Mouse (Mus musculus) CD8-positive naive resting alpha-beta T cell, adult 2 months (primary cell): ENCODE results near the gene Olfr1499.
"Not testable (repeated sequence)": the region's sequence is repeated elsewhere in the genome, so short reads cannot be mapped to it uniquely, and the experiment has no call there.

Source experiments
- DNase-seq, 2 experiments: peaks; one replicate each; pipeline ENCODE4 v3.0.0; 2022; ENCODE audit warnings: low read depth in 2 of 2, low spot score in 2 of 2

The Olfr1499 gene

DNA sequence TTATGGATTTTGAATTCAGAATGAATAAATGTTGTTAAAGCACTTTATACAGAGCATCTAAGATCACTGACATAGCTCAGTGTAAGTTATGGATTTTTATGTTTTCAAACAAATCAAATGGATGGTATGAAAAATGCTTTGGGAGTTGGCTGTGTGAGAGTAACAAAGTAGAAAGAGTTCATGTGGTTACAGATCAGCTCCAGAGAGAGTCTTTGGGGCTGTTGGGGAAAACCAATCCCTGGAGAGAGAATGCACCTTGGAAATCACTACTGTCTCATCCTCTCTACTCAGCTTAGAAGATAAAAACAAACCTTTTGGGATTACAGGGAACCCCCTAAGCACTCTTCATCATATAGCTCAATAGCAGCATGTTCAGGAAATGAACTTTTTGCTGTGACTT is at the start of gene Olfr1499:
Gene Olfr1499, minus strand, starts transcription at position 101 of the 400 bp plus-strand sequence.
- no peak for DNase-seq

DNA sequence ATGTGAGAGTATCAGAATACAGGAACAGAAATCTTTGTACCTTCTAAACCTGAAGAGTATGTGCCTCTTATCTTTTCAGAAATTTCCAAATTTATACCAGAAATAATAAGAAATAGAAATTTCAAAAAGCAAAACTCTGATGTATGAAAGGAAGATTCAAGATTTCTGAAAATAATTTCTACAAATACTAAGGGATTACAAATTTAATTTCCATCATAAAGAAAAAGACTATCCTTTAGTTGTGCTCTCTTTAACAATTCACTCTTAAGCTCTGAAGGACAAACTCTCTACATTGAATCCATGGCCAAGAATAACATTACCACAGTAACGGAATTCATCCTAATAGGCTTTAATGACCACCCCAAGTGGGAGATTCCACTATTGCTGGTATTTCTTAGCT is 42.2 kb upstream of the Olfr1499 start, which contains the start of gene Olfr1502:
Gene Olfr1502, plus strand, starts transcription at position 301 of the 400 bp plus-strand sequence.
- no peak for DNase-seq

DNA sequence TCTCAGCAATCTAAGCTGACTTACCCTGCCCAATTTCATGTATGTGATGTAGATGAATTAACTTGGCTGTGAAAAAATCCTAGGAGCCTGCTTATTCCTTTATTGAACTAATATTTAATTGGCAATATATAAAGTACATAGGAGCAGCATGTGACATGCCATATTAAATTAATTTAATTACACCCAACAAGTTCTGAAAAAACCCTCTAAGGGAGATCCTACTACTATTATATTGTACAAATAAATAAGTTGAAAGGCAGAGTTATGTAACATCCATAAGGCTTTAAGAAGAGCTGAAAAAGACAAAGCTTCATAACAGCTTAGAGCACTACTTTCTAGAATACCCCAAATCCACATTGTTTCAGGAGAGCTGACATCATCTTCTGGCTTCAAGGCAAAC is 31.3 kb upstream of the Olfr1499 start, which contains the start of gene Olfr1501:
Gene Olfr1501, minus strand, starts transcription at position 101 of the 400 bp plus-strand sequence.
- not testable (repeated sequence) for DNase-seq

DNA sequence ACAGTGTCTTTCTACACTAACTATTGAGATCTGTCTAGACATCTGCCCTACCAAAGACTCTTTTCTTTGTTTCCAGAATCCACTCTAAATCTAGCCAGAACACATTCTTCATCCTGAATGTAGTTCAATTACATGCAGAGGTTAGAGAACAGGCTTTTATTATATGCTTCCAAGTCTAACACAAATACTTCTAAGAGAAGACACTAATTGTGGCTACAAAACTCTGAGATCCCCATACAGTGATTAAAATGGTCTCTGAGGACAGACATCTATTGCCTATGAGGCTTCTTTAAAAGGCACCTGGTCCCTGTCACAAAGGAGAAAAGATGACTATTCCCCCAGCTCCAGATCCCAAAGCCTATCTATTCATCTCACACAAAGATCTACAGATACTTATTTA is 11.1 kb upstream of the Olfr1499 start, which contains the start of gene Olfr1500:
Gene Olfr1500, minus strand, starts transcription at position 101 of the 400 bp plus-strand sequence.
- no peak for DNase-seq

DNA sequence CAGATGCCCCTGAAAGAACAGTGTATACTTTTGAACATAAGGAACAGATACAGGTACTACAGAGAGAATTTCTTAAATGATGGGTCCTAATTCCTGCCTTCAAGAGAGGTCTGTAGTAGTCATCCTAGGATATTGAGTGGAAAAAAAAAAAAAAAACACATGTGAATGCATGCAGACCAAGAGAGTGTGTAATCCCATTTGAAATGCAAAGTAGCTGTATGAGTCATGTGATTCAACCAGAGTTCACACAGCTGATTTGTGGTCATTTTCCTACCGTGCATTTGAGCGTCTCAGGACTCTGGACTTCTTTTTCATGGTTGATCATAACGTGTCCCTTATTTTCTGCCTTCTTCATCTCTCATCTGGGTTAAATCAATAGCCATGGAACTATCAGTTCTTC is 9.2 kb upstream of the Olfr1499 start:
- no peak for DNase-seq

GRCm38 (mm10) chr19:13820847-13821246 is 1.6 kb upstream of the Olfr1499 start:
- DNase-seq: no peak

GRCm38 (mm10) chr19:13818827-13819226 is 420 bp downstream of the Olfr1499 start:
- DNase-seq: no peak

DNA sequence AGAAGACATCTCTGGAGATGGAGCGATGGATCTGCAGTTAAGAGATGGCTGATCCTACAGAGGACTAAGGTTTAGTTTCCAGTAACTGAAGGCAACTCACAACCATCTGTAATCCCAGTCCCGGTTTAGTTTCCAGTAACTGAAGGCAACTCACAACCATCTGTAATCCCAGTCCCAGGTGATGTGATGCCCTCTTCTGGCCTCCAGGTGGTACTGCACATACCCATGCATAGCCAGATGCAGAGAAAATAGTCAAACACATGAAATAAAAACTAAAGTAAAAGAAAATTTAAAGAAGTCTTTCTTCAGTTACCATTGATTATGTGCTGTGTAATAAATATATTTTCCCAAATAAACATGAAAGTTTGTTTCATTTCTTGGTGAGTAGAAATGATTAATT is 6.4 kb downstream of the Olfr1499 start:
- no peak for DNase-seq

GRCm38 (mm10) chr19:13805486-13805885 is 13.8 kb downstream of the Olfr1499 start:
- not testable (repeated sequence) for DNase-seq

GRCm38 (mm10) chr19:13798102-13798501 is 21.1 kb downstream of the Olfr1499 start, which contains the start of gene Olfr1497:
TSS of gene Olfr1497 (minus strand) at chr19:13798202.
- DNase-seq: no peak

GRCm38 (mm10) chr19:13777578-13777977 is 41.7 kb downstream of the Olfr1499 start, which contains the start of gene Olfr1496:
TSS of gene Olfr1496 (plus strand) at chr19:13777878.
- no peak for DNase-seq

GRCm38 (mm10) chr19:13768565-13769276 is 50.5 kb downstream of the Olfr1499 start:
- DNase-seq: no peak

DNA sequence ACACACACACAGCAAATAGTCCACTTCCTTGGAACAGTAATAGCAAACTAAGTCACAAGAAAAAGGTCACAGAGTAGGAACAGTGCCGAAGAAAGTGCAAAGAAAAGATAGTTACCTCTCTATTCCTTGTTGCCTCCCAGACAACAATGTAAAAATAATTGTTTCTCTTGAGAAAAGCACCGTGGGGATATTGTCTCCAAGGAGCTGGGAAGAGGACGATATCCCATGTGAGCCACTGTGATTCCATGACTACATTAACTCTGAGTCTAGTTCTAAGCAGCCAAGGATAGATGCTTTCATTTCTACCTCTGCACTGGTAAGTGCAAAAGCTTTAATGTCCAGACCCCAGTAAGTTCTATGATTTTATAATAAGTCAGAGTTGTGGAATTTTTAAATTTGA is 54.9 kb downstream of the Olfr1499 start, which contains the start of gene Olfr1495:
Gene Olfr1495, plus strand, starts transcription at position 301 of the 400 bp plus-strand sequence.
- DNase-seq: no peak
